Mouse (Mus musculus) liver, embryonic 14.5 days (tissue): ENCODE measurements around the gene Ppp6r1.
"Not testable (repeated sequence)": the region's sequence is repeated elsewhere in the genome, so short reads cannot be mapped to it uniquely, and the experiment has no call there.

ENCODE experiments used
- CTCF ChIP-seq: IDR thresholded peaks from 2 replicates; pipeline ENCODE4 v1.5.1; 2016; ENCODE audit warnings: antibody characterized with exemption, low read depth, control low read depth
- EP300 ChIP-seq: IDR thresholded peaks from 2 replicates; pipeline ENCODE4 v1.6.1; 2016; ENCODE audit warnings: antibody characterized with exemption, low read depth

DNA sequence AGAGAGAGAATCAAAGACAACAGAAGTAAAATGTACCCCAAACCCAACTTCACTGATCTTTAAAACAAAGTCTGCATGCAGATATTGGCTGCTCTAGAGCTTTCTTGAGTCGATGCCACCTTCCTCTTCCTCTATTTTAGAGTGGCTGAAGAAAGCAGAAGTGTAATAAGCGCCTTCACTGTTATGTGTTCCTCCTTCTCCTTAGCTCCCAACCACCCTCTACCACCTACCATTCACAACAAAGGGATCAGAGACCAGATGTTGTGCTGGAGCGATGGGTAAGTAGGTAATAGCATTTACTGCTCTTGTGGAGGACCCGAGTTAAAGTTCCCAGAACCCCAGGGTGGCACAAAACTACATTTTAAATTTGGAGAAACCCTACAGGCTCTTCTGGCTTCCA is 61.8 kb downstream of the Ppp6r1 start:
- TF ChIP-seq CTCF, EP300: not testable (repeated sequence)
